Mouse (Mus musculus) mature B cell (primary cell): ENCODE measurements around the gene Os9.

Experiments used
- in situ Hi-C: fragments of 300-500 bp; cut with MboI; formaldehyde crosslinking; loops from 2 replicates; pipeline ENCODE4 v1.14.3; 2019

The Os9 gene

GRCm38 (mm10) chr10:127118470-127118869 lies 2.5 kb downstream of the Os9 start:
- in situ Hi-C loops, result no loop called here

GRCm38 (mm10) chr10:127115068-127115467 lies 5.9 kb downstream of the Os9 start:
- in situ Hi-C loops, result no loop called here

- in situ Hi-C loops, result no loop called here
Measured at GRCm38 (mm10) chr10:127114408-127114807, 6.5 kb downstream of the Os9 start.

- in situ Hi-C loops, result no loop called here
Measured at GRCm38 (mm10) chr10:127111001-127111887, 9.7 kb downstream of the Os9 start.

GRCm38 (mm10) chr10:127108262-127108583 lies 12.7 kb downstream of the Os9 start:
- in situ Hi-C loops, result no loop called here

- in situ Hi-C loops, result no loop called here
Measured at GRCm38 (mm10) chr10:127107563-127108261, 13.2 kb downstream of the Os9 start.

- in situ Hi-C loops, result no loop called here
Measured at GRCm38 (mm10) chr10:127103631-127104030, 17.3 kb downstream of the Os9 start.

- in situ Hi-C loops, result no loop called here
Measured at GRCm38 (mm10) chr10:127101151-127101550, 19.8 kb downstream of the Os9 start.

- in situ Hi-C loops, result no loop called here
Measured at GRCm38 (mm10) chr10:127100414-127100813, 20.5 kb downstream of the Os9 start.

- in situ Hi-C loops, result no loop called here
Measured at GRCm38 (mm10) chr10:127099868-127100267, 21.1 kb downstream of the Os9 start.

GRCm38 (mm10) chr10:127099191-127099590 lies 21.7 kb downstream of the Os9 start:
- in situ Hi-C loops, result no loop called here

GRCm38 (mm10) chr10:127098514-127098913 lies 22.4 kb downstream of the Os9 start:
- in situ Hi-C loops, result no loop called here

- in situ Hi-C loops, result no loop called here
Measured at GRCm38 (mm10) chr10:127094382-127094802, 26.5 kb downstream of the Os9 start.

- in situ Hi-C loops, result no loop called here
Measured at GRCm38 (mm10) chr10:127092742-127093141, 28.2 kb downstream of the Os9 start.

GRCm38 (mm10) chr10:127091507-127092396 lies 29.2 kb downstream of the Os9 start:
- in situ Hi-C loops, result no loop called here

GRCm38 (mm10) chr10:127090560-127091411 lies 30.1 kb downstream of the Os9 start:
- in situ Hi-C loops, result no loop called here

- in situ Hi-C loops, result no loop called here
Measured at GRCm38 (mm10) chr10:127085633-127086032, 35.3 kb downstream of the Os9 start.

GRCm38 (mm10) chr10:127085052-127085451 lies 35.9 kb downstream of the Os9 start:
- in situ Hi-C loops, result no loop called here

- in situ Hi-C loops, result no loop called here
Measured at GRCm38 (mm10) chr10:127083915-127084306, 37.0 kb downstream of the Os9 start.

GRCm38 (mm10) chr10:127083292-127083914 lies 37.5 kb downstream of the Os9 start:
- in situ Hi-C loops, result no loop called here
